Mouse (Mus musculus): ENCODE data around the gene Tmcc1. TPM values are rescaled to one million over a fixed set of nuclear protein-coding genes. Genes with fewer than 3 reads are reported as not detected.

Gene Tmcc1
- total RNA-seq, 2 experiments from 2014 or later, result 25.8 to 26.8 TPM

DNA sequence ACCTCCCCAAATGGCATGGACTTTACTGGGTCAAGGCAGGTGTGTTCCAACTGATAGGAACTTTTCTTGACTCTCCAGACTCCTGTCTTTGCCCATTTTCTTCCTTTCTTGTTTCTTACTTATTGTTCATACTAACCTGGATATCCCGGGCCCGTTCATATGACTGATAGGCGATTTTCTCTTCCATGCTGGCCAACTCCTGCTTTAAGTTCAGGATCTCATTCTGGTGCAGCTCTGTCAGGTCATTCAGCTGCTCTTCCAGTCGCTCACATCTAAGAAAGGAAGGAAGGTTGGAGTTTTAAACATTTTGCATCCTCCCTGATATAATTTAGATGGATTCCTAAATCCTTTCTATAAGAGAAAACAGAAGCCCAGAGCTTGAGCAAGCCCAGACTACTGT lies 168.6 kb downstream of the Tmcc1 start:
- no peak for DNase-seq (ENCODE audit: low spot score in 2 of 2)

DNA sequence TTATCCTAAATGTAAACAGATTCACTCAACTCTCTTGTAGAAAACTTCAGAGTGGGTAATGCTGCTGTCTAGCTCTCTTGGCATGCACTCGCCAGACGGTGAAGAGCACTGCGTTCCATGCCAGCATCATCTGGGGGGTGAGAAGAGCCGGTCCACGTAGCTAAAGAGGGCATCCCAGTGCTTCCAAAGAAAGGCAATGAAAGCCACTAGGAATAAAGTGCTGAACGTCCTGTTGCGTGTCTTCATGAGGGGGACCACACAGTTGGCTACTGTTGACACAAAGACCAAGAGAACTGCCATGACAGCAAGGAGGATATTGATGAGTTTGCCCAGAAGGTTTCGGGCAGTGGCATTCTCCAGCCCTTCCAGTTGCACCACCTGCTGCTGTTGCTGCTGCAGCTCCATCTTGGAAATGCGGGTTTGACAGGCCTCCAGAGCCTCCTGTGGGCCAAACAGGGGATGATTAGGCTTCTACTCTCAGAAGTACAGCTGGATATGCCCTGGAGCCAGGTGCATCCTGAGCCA lies 171.3 kb downstream of the Tmcc1 start:
- no peak for DNase-seq (ENCODE audit: low spot score in 2 of 2)

DNA sequence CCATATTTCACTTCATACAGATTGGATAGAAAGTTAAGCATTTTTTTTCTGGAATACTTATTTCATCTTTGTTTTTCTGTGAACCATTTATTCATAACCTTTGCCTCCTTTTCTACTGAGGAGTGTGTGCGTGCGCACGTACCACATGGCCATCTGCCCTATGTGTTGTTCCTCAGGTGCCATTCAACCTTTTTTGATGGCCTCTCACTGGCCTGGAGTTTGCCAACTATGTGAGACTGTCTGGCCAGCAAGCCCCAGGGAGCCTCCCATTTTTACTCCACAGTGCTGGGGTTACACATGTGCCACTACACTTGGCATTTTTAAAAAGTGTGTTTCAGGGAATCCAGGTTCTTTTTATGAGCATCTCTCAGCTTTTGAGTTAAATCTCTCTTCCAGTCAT lies 177.4 kb downstream of the Tmcc1 start:
- DNase-seq (ENCODE audit: low spot score in 2 of 2), result no peak

GRCm38 (mm10) chr6:116014111-116014510 lies 179.2 kb downstream of the Tmcc1 start:
- DNase-seq (ENCODE audit: low spot score in 2 of 2), result no peak

GRCm38 (mm10) chr6:116013687-116014086 lies 179.6 kb downstream of the Tmcc1 start:
- no peak for DNase-seq (ENCODE audit: low spot score in 2 of 2)

DNA sequence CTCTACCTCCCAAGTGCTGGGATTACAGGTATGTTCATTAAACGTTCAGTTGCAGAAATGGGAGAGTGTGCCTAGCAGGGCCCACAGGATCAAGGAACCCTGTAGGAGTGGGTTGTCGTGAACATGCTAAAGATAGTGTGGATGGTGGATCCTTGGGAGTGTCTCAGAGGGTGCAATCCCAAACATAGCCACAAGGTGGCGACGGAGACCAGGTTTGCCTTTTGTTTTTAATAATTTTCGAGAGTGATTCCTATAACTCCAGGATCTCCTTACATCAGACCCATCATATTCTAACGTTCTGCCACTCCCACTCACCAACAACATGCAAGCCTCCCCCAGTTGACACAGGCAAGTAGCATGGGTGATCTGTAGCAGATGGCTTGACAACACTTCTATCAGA lies 182.7 kb downstream of the Tmcc1 start:
- peak in 1 of 2 experiments; percentile 79 for DNase-seq (ENCODE audit: low spot score in 2 of 2)

- no peak for DNase-seq (ENCODE audit: low spot score in 2 of 2)
Measured at GRCm38 (mm10) chr6:116009426-116009825, 183.9 kb downstream of the Tmcc1 start.

GRCm38 (mm10) chr6:116007561-116008173 lies 185.6 kb downstream of the Tmcc1 start:
- DNase-seq (ENCODE audit: low spot score in 2 of 2), result no peak

DNA sequence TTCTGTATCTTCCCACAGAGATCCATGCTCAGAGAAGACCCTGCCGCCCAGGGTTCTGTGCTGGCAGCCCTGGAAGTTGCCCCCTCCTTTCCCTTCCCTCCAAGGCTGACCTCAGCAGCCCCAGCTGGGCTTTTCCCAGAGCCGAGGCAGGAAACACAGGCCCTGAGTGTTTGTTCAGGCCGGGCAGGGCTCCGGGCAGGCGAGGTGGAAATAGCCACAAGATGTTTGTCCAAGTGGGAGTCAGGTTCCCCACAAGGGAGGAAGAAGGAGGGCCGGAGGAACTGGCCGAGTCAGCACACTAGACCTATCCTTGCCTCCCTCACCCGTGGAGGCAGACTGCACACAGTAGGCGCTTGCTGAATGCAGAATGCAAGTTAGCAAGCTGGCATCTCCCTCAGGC lies 186.6 kb downstream of the Tmcc1 start:
- DNase-seq (ENCODE audit: low spot score in 2 of 2), result no peak

DNA sequence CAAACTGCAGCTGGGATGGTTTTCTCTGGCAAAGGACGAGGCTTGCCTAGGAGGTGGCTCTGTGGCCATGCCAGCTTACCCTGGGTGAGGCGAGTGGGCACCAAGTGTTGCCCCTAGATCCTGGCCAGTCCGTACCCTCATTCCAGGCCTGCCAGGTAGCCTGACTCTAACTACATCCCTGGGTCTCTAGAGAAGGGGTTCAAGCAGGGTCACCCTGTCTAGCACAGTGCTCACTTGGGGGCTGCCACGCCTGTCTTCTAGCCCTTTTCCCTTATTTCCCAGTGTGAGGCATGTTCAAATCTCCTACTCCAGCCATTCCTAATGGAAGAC lies 187.4 kb downstream of the Tmcc1 start:
- DNase-seq (ENCODE audit: low spot score in 2 of 2), result no peak

- DNase-seq (ENCODE audit: low spot score in 2 of 2), result no peak
Measured at GRCm38 (mm10) chr6:116005275-116005958, 187.9 kb downstream of the Tmcc1 start.

- DNase-seq (ENCODE audit: low spot score in 2 of 2), result no peak
Measured at GRCm38 (mm10) chr6:116004716-116005115, 188.6 kb downstream of the Tmcc1 start.

GRCm38 (mm10) chr6:116004069-116004468 lies 189.2 kb downstream of the Tmcc1 start:
- DNase-seq (ENCODE audit: low spot score in 2 of 2), result no peak

GRCm38 (mm10) chr6:116003516-116003915 lies 189.8 kb downstream of the Tmcc1 start:
- DNase-seq (ENCODE audit: low spot score in 2 of 2), result no peak

- no peak for DNase-seq (ENCODE audit: low spot score in 2 of 2)
Measured at GRCm38 (mm10) chr6:116002311-116003104, 190.8 kb downstream of the Tmcc1 start.

GRCm38 (mm10) chr6:116000851-116001250 lies 192.4 kb downstream of the Tmcc1 start:
- no peak for DNase-seq (ENCODE audit: low spot score in 2 of 2)

- no peak for DNase-seq (ENCODE audit: low spot score in 2 of 2)
Measured at GRCm38 (mm10) chr6:115999227-115999626, 194.1 kb downstream of the Tmcc1 start.

DNA sequence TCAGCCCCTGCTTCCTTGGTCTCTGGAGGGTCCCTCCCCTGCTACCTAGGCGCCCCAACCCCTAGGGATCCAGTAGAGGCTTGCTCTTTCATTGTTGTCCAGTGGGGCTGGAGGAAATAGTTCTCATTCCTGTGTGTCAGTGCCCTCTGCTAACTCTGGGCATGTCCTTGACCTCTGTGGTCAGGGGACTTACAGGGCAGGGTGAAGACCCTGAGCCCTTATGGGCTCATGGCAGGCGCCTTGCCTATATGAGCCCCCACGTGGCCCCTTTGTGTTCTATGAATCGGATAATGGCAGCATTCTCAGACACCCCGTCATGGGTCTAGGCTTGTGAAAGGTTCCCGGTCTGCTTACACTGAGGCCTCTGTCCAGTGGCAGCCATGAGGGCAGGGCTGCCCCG lies 194.5 kb downstream of the Tmcc1 start:
- DNase-seq (ENCODE audit: low spot score in 2 of 2), result no peak

DNA sequence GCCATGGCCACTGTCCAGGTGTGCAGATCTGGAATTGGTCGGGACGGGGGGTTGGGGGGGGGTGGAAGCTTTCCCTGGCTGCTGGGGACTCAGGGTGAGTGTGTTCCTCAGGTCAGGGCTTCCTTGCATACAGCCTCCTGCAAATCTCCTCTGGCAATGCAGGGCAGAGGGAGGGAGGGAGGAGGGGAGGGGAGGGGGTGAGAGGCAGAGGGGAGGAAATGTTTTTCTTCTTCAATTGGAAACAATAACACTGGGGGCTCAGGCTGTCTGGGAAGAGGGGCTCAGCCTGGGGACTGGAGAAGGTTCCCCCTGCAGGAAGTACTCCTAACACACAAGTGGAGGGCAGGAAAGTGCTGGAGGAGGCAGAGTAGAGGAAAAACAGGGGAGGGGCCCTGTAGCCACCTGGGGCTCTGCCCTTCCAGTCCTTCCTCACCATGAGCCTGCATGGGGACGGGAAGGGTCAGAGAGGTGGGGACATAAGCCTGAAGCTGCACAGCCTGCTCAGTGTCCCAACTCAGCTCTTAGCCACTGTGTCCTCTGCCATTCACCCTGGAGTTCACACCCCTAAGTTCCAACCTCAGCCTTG lies 195.5 kb downstream of the Tmcc1 start:
- no peak for DNase-seq (ENCODE audit: low spot score in 2 of 2)

GRCm38 (mm10) chr6:115996171-115996851 lies 197.0 kb downstream of the Tmcc1 start:
- DNase-seq (ENCODE audit: low spot score in 2 of 2), result no peak

DNA sequence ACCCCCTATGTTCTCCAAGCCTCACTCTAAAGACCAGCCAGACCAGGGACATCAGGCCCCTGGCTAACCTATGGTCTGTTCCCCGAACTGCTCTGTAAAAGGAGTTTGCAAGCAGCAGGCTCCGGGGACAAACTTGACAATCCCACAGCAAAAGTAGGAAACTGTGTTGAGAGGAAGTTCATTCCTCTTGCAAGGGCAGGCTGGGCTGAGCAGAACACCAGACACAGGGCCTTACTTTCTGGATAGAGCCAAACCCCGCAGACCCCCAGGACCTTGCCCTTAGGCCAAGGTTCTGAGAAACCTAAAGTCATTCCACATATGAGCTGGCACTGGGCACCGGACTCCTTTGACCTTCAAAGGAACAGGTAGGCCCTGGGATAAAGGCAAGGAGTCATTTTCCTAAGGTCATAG lies 197.8 kb downstream of the Tmcc1 start:
- no peak for DNase-seq (ENCODE audit: low spot score in 2 of 2)
